Mouse (Mus musculus): ENCODE data around the gene Hmgcs2.

GRCm38 (mm10) chr3:98343235-98343634, 63.0 kb downstream of the Hmgcs2 start:
- TF ChIP-seq CTCF (conservative IDR thresholded peaks at IDR 0.05 in 1 of 2, IDR thresholded peaks at IDR 0.05 in 1 of 2; ENCODE audit: low read depth in 2 of 2, low read length in 2 of 2) (no peak), POLR2A (IDR thresholded peaks at IDR 0.05; ENCODE audit: low read depth, low read length) (no peak), MAFK (IDR thresholded peaks at IDR 0.05; ENCODE audit: insufficient replicate concordance, low read length) (no peak), MAZ (IDR thresholded peaks at IDR 0.05; ENCODE audit: low read depth, low read length) (no peak), MAX (IDR thresholded peaks at IDR 0.05; ENCODE audit: low read length) (no peak), ZKSCAN1 (IDR thresholded peaks at IDR 0.05; ENCODE audit: borderline replicate concordance, low read depth, low read length) (no peak), TBP (conservative IDR thresholded peaks at IDR 0.05; ENCODE audit: low read depth, low read length) (no peak), ZNF384 (IDR thresholded peaks at IDR 0.05; ENCODE audit: low read depth, low read length) (no peak), RCOR1 (conservative IDR thresholded peaks at IDR 0.05; ENCODE audit: low read depth, low read length) (no peak), ZMIZ1 (IDR thresholded peaks at IDR 0.05; ENCODE audit: low read depth, low read length) (no peak)

Measured in CH12.LX (cell line).